Mouse (Mus musculus): ENCODE data around the gene Arhgap21.
A peak's percentile ranks its signal among the peaks of the same experiment; 100 is the strongest.
"Not testable (repeated sequence)": the region's sequence is repeated elsewhere in the genome, so short reads cannot be mapped to it uniquely, and the experiment has no call there.

Arhgap21 gene

GRCm38 (mm10) chr2:20941105-20941504, 27.6 kb downstream of the Arhgap21 start:
- no peak for DNase-seq (ENCODE audit: low read depth, low spot score)

DNA sequence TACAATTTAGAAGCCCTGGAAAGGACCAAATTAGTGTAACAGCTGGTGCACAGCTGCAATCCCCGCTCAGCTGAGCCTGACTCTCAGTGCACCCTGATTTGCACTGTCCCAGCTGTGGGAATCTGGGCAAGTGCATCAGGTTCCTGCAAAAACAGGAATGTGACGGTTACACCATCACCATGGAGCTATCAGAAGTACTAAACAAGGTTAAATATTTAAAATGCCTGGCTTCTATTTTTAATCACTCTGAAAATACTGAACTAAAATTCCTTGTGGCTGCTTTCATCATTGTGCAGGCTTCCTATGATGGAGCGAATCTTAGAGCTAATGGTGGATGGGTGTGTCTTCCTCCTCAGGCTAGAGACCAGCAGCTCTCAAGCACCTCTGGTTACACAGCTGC, 29.3 kb downstream of the Arhgap21 start:
- no peak for DNase-seq (ENCODE audit: low read depth, low spot score)

- no peak for DNase-seq (ENCODE audit: low read depth, low spot score)
Observed at GRCm38 (mm10) chr2:20936609-20937221, 32.0 kb downstream of the Arhgap21 start.

DNA sequence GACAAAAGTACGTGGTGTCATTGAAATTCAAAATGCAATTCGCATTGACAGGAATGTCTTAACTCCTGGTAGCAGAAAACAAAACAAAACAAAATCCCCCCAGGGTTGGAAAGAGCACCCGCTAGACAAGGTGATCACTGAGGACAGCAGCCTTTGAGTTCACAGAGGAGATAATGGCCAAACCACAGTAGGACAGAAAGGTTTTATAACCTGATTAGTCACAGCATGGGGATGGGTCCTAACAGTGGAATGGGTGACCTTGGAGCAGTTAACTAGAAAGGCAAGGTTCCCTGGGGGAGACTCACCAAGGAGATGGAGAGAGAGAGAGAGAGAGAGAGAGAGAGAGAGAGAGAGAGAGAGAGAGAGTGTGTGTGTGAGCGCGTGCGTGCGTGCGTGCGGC, 34.3 kb downstream of the Arhgap21 start:
- no peak for DNase-seq (ENCODE audit: low read depth, low spot score)

DNA sequence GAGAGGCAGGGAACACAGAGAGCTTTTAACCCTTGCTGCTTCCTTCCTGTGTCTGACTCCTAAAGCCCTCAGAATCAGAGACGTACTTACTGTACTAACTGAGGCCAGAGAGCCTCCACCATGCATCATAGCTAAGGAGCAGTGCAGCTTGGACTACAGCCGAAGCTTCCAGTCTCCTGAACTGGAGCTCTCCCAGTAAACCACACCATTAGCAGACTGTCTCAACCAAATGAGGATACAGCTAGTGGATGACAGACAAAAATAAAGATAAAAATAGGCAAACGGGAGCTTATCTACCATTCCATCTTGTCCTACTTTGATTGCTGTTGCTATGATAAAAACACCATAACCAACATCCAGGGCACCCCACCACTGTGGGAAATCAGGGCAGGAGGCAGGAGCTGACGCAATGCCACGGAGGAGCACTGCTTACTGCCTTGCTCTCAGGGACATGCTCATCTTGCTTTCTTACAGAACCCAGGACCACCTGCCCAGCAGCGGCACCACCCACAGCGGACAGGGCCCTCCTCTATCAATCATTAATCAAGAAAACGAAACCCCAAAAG, 35.9 kb downstream of the Arhgap21 start:
- no peak for DNase-seq (ENCODE audit: low read depth, low spot score)

- not testable (repeated sequence) for DNase-seq (ENCODE audit: low read depth, low spot score)
Observed at GRCm38 (mm10) chr2:20931761-20932160, 36.9 kb downstream of the Arhgap21 start.

DNA sequence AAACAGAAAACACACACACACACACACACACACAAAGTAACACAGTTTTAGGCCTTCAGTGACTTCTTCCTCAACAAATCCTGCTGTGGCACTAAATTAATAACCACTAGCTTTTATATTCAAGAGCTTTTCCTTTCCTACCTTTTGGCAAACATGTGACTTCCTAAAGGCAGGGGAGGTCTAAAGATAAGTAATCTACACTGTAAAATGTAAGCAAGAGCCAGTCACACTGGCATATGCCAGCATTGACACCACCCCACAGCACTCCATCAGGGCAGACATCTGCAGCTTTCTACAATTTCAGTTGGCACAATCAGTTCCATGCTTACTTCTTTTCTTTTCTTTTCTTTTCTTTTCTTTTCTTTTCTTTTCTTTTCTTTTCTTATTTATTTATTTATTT, 40.2 kb downstream of the Arhgap21 start:
- no peak for DNase-seq (ENCODE audit: low read depth, low spot score)

DNA sequence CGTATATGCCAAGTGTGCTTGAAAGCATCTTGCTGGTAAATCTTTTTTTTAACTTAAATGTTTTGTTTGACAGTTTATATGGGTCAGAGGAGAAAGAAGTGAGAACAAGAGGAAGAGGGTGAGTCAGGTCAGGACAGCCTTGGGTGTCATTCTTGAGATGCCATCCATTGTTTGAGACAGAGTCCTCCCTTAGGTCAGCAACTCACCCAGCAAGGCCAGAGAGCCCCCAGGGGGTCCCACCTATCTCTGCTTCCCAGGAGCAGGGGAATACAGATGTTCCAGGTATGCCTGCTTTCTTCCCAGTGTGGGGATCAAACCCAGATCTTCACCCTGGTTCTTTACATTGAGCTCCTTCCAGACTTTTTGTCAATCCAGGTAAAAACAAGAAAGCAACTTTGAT, 43.7 kb downstream of the Arhgap21 start:
- DNase-seq (ENCODE audit: low read depth, low spot score): no peak

DNA sequence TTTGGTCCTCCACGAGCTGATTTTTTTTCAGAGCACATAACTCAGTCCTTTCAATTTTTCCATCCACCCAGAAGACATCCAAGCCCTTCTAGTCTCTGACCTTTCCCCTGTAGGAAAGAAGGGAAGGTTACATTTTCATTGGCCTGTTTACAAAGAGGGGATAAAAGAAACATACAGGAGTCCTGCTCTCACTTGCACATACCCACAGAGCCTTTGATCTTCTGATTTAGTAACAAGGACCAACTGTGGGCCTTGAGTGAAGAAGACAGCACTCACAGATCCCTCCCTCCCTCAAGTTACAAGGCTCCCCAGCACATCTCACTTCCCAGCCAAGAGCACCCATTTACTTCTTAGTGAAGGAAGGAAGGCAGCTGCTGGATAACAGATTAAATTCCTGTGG, 46.3 kb downstream of the Arhgap21 start:
- no peak for DNase-seq (ENCODE audit: low read depth, low spot score)

GRCm38 (mm10) chr2:20921558-20921957, 47.1 kb downstream of the Arhgap21 start:
- DNase-seq (ENCODE audit: low read depth, low spot score): no peak

- no peak for DNase-seq (ENCODE audit: low read depth, low spot score)
Observed at GRCm38 (mm10) chr2:20921021-20921420, 47.7 kb downstream of the Arhgap21 start.

- no peak for DNase-seq (ENCODE audit: low read depth, low spot score)
Observed at GRCm38 (mm10) chr2:20914531-20915320, 54.0 kb downstream of the Arhgap21 start.

- DNase-seq (ENCODE audit: low read depth, low spot score): no peak
Observed at GRCm38 (mm10) chr2:20913019-20913415, 55.7 kb downstream of the Arhgap21 start.

GRCm38 (mm10) chr2:20912348-20913018, 56.2 kb downstream of the Arhgap21 start:
- no peak for DNase-seq (ENCODE audit: low read depth, low spot score)

GRCm38 (mm10) chr2:20910446-20910845, 58.2 kb downstream of the Arhgap21 start:
- no peak for DNase-seq (ENCODE audit: low read depth, low spot score)

GRCm38 (mm10) chr2:20909404-20909803, 59.3 kb downstream of the Arhgap21 start:
- no peak for DNase-seq (ENCODE audit: low read depth, low spot score)

DNA sequence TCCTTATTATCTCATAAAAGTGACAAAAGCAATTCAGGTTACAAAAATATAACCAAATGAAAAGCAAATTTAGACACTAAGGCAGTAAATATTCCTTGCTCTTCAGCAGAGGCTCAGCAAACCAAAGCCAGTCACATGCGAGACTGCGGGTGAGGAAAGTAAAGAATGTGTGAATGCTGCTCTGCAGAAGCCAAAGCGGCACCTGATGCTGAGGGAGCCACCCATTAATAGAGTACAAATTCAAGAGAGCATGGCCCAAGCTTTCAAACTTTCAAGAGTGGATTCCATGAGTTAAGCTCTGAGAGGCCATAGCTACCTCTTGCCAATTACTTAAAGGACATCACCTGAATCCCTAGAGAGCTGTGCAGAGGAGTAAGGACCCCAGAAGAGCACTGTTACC, 61.4 kb downstream of the Arhgap21 start:
- DNase-seq (ENCODE audit: low read depth, low spot score): no peak

DNA sequence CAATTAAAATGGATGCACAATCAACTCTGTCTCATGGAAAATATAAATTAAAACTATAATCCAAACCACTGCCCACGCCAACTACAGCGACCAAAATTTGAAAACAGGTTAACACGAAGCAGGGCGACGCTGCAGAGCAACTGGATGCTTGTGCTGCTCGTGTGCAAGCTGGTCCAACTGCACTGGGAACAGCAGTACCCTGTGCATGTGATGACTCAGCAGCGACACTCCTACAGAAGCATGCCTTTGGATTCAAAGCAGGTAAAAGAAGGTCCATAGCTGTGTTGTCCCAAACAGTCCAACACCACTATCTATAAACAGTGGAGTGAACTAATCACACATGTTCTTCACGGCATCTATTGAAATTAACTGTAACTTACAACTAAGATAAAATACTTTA, 63.3 kb downstream of the Arhgap21 start:
- DNase-seq (ENCODE audit: low read depth, low spot score): no peak

DNA sequence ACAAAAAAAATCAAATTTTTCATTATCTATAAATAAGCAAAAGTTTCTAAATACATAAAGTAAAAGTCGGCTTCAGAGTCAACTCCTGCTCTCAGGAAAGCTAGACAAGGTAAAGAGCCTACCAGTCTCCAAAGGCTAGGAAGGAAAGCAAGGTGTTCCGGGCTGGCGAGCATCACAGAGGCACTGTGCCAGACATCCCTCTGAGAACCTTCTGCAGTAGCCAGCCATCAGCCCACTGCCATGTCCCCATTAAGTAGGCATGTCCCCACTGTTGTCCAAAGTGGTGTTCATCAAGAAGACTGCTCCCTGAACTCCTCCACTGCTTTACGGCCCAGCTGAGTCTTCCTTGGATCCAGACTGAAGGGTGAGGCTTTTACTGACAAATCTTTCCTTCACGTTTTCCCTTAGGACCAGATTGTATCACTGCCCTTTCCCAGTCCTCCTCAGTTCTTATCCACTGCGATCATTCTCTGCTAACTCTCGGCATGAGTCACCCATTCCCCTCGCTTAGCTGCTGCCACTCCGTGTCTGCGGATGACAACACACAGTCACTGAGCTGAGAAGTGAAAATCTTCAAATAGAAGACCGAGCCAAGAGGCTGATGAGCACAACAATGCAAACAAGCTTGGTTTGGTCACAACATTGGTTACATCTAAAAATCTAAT, 65.6 kb downstream of the Arhgap21 start:
- DNase-seq (ENCODE audit: low read depth, low spot score): no peak

DNA sequence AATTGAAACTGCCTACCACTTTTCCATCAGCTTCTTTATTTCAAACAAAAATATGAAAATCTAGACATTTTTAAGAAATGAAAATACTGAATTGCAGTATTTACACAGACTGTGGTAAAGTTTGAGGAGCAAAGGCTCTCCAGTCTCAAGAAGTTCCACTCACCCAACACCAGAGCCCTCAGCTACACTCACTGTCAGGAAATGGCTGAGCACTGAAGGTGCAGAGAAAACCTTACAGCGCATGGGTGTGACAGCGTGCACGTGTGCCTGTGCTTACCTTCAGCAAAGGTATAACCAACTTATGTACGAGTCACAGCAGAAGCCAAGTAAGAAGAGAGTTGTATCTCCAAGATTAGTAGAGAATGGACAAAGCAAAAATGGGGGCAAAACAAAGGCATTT, 66.8 kb downstream of the Arhgap21 start:
- DNase-seq (ENCODE audit: low read depth, low spot score): no peak

DNA sequence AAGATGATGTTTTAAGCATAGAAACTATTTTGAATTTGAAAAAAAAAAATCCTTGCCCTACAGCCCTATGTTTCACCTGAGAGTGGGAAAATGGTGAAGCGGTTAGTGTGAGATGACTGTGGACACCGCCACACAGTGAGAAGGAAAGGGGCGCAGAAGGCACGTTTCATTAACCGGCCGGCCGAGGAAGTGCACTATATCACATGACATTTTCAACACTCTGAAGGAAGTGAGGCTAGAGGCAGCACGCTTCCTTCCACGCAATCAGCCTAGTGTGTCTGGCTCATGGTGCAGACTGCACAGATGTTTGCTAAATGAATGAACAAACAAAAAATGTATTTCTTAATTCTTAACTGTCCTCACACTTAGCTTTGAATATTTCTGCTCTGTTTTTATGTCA, 69.4 kb downstream of the Arhgap21 start:
- peak; percentile 30 for DNase-seq (ENCODE audit: low read depth, low spot score)

DNA sequence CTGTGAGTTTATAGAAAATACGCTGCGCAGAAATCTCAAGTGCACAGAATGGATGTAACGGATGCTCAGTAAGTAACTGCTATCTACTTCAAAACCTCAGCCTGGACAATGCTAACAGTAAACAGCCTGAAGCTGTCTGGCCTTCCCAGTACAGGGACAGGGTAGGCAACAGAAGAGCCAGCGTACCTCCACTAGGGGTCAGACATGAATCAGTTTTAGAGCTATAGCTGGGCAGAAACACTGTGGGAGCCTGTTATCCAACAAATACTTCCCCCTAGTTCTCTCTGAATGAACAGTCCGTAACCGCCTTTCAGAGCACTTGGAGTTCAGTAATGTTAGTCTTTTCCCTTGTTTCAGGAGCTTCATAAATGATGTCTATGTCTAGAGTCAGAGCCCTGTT, 70.0 kb downstream of the Arhgap21 start:
- DNase-seq (ENCODE audit: low read depth, low spot score): peak; percentile 72
